Mouse (Mus musculus) 416B (cell line): Measurements from ENCODE around the gene Fam173b.
"Not testable (repeated sequence)": the region's sequence is repeated elsewhere in the genome, so short reads cannot be mapped to it uniquely, and the experiment has no call there.

Source experiments
- DNase-seq: peaks from one replicate; pipeline ENCODE4 v3.0.0; 2011; ENCODE audit warnings: low read depth

Fam173b gene

DNA sequence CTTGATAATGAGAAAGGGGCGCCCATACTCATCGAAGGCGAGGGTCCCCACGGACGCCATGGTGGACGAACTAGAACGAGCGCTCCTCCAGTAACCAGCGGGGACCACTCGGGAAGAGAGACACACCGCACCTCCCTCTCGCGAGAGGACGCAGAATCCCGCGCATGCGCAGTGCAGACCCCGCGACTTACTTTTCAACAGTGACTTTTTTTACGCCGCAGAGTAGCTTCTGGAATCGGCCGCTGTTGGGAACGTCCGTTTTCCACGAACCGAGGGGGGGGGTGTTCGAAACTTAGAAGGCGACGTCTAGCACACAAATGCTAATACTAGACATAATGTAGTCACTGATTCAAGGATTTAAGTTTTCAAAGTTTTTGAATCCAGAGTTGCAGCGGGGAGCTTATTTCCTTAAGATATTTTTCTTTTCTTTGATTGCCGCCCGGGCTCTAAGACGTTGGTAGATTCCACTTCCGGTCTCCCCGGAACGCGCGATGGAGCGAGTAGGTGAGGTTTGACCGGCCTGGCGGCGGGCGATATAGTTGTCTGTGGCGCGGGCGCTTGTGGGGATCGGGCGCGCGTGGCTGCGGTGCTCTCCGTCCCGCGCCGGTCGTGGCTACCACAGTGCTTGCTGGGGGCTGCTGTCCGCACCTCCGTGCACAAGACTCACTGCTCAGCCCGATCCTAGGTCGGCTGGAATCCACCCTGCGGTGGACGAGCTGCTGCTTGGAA is at the start of gene Fam173b, which contains the start of gene Cct5:
Gene Fam173b (plus strand): TSS at position 207 of the 729 bp plus-strand sequence.
Gene Cct5 (minus strand): TSS at position 159 of the 729 bp plus-strand sequence.
- DNase-seq, result peak; percentile 99

DNA sequence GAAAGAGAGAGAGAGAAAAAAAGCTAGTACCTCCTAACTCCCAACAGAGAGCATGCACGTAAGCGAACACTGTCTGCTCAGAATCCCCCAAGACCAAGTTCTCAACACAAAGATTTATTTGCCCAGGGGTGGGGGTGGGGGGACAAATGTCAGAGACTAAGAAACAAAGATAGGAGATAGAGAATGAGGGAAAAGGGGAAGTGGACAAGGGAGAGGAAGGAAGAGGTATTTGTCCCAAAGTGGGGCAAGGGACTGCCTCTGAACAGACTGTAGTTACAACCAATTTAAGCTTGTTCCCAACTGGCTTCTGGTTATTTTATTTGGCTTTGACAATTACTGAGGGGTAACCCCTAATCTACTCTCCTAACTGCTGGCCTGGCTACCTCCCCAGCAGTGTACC is 46.8 kb upstream of the Fam173b start:
- DNase-seq, result no peak

DNA sequence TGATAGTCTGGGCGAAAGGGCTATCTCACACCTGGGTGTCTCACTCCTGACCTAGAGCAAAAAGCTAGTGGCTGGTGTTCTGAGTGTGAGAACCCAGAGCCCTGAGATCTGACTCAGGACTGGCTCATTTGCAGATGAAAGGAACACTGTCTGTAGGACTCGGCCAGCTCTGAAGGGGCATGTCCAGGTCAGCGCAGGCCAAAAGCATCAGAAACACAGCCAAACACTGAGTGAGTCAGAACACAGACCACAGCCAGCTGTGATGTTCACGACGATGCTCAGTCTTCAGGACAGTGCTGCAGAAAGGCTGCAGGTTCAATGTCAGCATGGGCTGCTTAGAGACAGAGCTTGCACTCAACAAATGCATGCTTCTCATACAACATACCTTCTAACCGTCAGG is 40.3 kb upstream of the Fam173b start:
- no peak for DNase-seq

DNA sequence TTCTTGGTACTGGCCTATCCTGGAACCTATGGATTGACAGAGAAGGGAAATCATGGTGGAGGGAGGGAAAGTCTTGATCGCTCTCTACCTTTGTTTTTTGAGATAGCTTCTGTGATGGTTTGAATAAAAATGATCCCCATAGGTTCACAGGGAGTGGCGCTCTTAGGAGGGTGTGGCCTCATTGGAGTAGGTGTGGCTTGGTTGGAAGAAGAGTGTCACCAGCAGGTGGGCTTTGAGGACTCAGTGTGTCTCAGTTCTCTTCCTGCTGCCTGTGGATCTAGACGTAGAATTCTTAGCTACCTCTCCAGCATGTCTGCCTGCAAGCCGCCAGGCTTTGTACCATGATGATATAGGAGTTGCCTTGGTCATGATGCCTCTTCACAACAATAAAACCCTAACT is 39.7 kb upstream of the Fam173b start:
- DNase-seq, result no peak

DNA sequence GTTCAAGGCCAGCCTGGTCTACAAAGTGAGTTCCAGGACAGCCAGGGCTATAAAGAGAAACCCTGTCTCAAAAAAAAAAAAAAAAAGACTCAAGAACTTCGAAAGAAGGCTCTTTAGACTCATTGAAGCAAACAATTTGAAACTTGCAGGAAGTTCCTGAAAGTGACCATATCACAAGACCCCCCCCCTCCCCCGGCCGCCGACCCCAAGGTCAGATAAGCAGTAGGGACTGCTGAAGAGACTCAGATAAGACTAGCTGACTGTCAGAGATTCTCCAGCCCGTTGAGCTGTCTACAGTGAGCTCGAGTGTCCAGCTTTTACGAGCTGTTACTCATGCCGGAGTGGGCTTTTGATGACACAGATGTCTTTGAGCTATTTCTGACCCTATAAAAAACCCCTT is 38.8 kb upstream of the Fam173b start:
- DNase-seq, result no peak

DNA sequence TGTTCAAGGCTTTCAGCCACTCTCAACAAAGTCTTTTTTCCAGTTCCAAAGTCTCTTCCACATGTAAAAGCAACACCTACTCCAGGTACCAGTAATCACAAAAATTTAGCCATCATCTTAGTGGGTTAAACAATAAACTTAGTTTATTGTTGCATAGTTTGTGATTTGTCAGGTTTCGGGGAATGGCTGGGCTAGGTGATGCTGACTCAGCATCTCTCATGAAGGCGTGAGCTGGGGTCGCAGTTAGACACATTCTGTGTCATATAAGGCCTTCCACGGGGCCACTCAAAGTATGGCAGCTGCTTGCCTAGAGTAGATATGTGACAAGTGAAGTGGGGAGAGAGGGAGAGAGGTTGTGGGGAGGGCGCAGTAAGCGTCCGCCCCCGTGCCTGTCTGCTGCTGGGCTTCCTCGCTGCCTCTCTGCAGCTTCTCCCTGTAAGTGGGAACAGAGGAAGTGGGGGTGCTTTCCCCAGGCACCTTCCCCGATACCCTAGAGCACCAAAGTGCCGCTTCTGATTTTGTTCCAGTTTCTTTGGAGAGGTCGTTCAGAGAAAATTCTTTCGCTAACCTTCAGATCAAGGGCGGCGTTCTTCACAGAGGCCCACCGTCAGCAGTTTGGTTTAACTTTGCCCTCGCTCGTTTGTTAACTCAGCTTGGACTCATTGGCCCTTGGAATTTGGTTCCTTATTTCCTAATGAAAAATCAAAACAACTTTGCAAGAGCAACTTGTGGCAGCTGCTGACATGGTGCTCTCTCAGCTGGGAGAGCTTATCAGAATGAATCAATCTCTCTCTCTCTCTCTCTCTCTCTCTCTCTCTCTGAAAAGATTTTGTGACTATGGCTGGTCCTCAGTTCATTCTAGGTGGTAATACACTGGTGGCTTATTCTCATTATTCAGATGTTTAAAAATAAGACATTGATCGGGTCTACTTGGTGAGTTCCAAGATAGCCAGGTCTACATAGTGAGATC is 37.8 kb upstream of the Fam173b start:
- no peak for DNase-seq

DNA sequence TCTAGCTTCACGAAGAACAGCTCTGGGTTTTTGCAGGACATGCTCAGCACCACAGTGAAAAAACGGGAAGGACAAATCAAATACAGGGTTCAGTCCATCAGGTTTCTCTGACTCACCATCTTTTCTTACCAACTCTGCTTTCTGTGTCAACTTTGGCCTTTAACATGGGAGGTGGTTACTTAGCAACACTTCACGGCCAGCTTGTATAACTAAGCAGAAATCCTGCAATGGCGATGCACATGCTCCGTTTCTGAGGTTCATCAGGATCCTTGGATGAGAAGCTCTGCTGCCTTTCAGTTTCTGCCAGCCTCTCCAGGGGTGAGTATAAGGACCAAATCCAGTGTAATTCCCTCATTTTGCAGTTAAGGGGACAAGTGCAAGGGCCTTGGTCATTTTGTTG is 36.5 kb upstream of the Fam173b start, which contains the start of gene Cmbl:
Gene Cmbl (plus strand): TSS at position 206 of the 400 bp plus-strand sequence.
- no peak for DNase-seq

DNA sequence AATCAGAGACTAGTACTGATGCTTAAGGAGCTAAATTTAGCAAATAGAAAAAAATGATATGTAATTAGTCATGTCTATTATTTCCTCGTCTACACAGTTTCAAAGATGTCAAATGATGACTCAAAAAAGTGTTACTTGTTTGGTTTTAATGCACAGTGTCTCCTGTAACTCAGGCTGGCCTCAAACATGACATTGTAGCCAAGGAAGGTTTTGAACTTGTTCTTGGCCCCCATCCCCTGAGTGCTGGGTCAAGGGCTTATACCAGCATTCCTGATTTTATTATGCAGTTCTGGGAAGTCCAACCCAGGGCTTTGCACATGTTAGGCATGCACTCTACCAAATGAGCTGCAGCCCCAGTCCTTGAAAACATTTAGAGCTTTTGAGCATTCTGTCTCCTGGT is 35.9 kb upstream of the Fam173b start:
- no peak for DNase-seq

DNA sequence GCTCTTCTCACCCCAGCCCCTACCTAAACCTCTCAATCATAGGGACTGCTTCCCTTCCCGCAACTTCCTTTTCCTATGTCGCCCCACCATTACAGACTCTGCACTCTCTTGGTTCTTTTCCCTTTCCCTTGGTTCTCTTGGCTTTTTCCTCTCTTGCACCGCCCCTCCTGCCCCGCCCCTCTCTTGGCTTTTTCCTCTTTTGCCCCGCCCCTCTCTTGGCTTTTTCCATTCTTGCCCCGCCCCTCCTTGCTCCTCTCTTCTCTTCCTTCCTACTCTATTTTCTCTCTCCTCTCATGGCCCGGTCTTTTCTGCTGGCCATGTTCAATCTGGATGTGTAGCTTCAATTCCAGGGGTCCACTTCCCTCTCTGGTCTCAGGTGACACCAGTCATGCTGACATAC is 34.2 kb upstream of the Fam173b start:
- no peak for DNase-seq

DNA sequence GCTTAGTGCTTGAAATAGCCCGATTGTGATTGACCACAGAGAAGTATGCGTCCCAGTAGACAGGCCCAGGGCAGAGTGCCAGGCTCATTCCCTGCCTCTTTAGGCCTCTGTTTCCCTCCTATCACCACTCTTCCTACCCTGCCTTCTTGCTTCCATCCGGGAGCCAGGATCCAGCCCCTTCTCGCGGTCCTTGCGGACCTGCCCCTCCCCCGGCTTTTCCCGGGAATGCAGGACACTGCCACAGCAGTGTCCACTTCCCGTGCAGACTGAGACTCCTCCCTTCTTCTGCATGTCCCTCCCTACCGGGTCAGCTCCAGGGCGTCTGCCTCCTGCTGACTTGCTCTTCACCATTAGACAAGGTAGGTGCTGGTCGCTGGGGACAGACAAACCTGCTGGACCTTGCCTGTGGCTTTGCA is 33.1 kb upstream of the Fam173b start:
- DNase-seq, result no peak

DNA sequence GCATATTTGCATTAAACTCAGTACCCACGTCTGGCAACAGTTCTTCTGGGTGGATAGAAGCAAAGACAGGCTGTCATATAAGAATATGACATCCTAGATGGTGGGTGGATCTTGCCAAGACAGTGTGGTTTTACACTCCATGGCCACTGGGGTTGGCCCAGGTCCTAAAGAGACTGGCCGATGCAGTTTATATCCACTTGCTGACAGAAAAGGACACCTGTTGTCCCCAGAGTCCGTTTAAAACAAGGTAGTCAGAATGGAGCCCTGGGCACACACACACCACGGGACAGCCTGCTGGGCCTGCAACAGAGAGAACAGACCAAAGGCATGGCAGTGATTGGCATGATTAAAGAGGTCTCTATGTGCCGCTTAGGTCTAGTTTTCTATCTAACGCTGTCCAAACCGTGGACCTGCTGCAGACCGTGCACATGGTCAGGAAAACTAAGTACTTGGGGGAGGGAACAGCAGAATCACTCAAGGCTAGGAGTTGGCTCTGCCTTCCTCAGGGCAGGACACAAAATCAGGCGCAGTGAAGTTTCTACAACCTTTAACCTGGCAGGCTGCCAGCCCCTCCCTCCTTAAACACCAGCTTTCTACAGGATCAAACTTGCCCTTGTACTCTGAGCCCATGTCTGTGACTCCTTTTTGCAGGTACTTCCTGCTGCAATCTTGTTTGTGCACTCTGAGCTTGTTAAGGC is 32.2 kb upstream of the Fam173b start:
- DNase-seq, result no peak

DNA sequence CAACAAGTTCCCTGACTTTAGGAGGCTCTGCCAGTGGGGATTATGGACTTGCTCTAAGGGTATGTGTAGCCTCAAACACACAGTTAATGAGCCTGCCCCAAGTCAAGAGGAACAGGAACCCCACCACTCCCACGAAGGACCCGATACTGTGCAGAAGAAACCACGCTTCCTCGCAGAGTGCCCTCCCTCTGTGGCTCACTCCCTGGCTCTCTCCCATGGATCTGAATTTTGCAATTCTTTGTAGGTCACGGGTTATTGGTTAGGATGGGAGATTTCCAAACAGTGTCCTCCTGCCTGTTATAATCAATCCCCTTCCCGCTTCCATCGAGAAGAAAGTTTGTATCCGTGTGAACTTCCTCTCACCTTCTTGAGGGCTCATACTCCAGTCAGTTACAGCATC is 30.7 kb upstream of the Fam173b start:
- no peak for DNase-seq

DNA sequence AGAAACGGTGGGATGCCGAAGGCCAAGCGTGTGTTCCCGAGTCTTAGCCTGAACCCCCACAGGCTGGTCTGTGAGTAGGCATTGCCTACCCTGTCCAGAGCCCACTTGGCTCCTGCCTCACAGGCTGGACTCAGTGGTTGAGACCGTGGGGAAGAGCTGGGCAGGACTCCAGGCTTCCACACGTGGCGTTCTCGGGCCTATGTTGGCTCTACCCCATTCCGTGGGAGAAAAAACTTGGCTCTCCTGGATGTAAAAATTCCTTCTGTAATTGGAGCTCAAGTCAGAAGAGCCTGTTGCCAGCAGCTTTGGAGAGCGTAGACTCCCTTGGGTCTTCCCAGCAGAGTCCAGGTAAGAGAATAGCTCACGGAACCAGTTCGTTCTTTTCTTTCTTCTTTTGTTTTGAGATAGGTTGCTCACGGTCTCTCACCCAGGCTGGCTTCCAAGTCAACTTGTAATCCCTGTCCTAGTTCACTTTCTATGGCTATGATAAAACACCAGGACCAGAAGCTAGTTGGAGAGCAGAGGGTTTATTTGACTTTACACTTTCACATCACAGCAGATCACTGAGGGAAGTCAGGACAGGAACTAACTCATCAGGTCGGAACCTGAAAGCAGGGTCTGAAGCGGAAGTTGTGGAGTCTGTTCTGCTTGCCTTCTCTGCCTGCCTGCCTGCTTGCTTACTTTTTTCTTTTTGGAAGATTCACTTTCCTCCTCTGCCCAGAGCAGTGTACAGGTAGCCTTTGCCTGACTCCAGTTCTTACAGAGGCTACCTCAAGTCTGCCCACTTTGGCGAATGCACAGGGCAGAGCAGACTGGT is 29.5 kb upstream of the Fam173b start:
- no peak for DNase-seq

DNA sequence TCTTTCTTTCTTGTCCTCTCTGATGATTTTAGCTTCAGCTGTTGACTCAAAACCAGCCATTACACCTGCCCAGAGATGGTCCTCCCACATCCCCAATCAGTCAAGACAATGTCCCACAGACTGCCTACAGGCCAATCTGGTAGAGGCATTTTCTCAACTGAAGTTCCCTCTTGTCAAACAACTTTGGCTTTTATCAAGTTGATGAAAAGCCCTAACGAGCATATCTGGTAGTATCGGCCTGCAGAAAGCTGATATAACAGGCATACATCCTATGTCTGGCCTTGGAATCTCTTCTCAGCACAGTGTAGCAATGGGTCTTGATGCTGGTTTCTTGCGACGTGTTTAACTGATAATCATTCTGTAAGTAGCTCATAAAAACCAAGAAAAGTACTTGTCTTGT is 28.4 kb upstream of the Fam173b start:
- DNase-seq, result no peak

DNA sequence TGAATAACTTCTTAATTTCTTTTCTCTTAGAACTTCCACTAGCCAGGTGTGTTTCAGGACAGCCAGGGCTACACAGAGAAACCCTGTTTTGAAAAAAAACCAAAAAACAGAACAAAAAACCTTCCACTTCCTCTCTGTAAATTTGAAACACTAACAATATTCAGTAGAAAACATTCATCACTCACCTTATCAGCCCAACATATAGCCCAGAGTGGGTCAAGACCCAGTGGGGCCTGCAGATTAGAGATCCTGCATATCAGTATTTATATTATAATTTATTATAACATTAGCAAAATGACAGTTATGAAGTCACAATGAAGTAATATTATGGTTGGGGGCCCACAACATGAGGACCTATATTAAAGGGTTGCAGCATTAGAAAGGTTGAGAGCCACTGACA is 28.0 kb upstream of the Fam173b start:
- DNase-seq, result no peak

DNA sequence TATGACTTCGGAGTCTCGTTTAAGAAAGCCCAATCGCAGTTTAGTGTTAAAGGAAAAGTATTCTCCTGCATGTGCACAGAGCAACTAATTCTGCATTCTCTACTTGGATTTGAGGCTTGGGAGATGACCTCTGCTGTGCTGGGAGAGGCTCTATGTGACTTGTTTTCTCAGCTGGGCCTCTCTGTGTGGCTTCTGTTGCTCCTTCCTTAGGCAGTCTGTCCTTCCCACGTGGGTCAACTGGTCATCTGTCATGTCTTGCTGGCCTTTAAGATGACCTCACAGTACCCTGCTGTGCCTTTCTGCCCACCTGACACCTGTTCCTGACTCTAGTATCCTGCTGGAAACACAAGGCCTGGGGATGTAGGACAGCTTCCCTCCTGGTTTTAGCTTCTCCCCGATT is 25.6 kb upstream of the Fam173b start:
- DNase-seq, result no peak

DNA sequence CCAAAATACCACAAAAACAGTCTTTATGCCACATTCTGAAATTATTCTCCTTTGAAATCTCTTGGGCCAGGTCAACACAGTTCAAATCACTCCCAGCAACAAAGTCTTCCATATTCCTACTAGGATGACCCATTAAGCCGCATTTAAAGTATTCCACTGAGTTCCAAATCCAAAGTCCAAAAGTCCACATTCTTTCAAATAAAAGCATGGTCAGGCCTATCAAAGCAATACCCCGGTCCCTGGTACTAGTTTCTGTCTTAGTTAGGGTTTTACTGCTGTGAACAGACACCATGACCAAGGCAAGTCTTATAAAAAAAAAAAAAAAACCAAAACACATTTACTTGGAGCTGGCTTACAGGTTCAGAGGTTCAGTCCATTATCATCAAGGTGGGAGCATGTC is 20.6 kb upstream of the Fam173b start:
- not testable (repeated sequence) for DNase-seq

DNA sequence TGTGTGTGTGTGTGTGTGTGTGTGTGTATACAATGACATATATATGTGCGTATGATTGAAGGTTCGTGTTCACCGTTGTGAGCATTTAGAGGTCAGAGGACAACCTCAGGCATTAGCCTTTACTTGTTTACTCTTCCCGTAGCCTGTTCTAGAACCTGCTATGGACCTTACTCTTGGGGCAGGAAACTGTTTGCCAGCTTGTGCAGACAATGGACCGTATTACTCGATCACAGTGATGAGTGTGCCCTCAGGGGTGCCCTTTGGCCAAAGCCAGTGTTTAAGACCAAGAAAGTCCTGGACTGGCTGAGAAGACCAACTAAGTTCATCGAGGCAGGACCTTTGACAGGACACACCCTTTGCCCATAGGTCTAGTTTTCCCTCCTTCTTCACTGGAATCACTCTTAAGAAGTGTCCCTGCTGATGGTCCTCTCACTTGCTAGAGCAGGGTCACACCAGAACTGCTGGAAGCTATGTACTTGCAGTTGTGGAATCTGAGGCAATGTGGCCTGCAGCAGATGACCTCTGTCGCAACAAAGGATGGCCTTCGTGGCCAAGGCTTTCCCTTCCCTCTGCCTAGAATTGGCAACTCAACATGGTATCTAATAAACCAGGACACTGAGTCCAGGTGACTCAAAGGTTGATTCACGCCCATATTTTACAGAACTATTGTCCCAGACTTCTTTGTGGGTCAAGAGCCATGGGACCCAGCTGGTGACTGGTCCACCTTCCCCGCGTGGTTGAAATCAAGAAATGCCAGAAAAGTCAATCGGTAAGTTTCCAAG is 18.2 kb upstream of the Fam173b start:
- DNase-seq, result peak; percentile 65

DNA sequence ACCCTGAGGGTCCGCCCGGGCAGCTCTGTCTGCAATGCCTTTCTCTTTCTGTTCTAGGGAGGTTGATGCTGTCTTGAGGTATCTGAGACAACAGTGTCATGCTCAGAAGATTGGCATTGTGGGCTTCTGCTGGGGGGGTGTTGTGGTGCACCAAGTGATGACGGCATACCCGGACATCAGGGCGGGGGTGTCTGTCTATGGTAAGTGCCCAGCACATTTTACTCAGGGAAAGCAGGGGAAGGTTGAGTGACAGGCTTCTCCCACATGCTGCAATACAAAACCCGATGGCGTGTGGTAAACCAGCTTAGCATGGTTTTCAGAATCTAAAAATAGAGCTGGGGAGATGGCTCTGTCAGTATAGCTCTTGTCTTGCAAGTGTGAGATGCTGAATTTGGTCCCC is 16.4 kb upstream of the Fam173b start:
- DNase-seq, result peak; percentile 88

DNA sequence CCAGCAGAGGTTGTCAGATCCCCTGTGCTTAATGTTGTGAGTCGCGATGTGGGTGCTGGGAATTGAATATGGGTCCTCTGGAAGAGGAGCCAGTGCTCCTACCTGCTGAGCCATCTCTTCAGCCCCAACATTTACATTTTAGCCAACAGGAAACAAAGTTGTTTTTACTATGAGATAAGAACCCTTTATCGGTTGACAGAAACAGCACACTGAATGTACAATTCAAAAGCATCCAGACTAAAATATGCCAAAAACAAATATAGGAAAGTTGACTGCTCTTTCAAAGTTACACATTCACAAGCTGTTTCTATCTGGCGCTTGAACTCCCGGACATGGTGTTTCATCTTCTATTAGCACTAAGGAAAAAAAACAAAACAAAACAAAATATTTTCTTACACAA is 15.6 kb upstream of the Fam173b start:
- no peak for DNase-seq

DNA sequence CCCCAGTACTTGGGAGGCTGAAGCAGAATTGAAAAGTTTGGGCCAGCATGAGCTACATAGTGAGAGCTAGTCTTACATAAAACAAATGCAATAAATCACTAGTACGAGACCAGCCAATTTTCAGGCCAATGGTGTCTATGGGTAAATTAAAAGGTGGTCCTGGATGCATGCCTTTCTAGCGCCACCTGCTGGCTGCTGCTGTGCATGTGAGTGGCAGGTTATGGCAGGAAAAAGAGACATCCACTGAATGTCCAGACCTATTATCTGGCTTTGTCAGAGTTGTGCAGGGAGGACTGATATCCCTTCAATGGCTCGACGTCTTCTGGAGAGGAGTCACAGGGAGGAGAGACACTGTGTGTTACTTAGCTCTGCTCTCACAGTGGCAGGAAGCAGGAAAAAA is 15.1 kb upstream of the Fam173b start:
- DNase-seq, result peak; percentile 90
